Mouse (Mus musculus) heart, postnatal 0 days (tissue): Measurements from ENCODE around the gene Cfap57. TPM values are rescaled to one million over a fixed set of nuclear protein-coding genes. Genes with fewer than 3 reads are reported as not detected.
"Not testable (repeated sequence)": the region's sequence is repeated elsewhere in the genome, so short reads cannot be mapped to it uniquely, and the experiment has no call there.

ENCODE experiments used
- ATAC-seq: fragments of 200-750 bp; cut with Nextera tagmentation; 2 replicates; pipeline ENCODE4 v1.8.0; 2017; ENCODE audit warnings: low read depth, moderate number of reproducible peaks, moderate library complexity; ENCODE audit not compliant: insufficient read depth
- DNase-seq: peaks from one replicate; pipeline ENCODE4 v3.0.0-alpha.2; 2016; ENCODE audit warnings: low spot score
- H3K27ac ChIP-seq: fragments of 300-500 bp; sonication (generic); 2 replicates; pipeline ENCODE4 v1.5.1; 2014; ENCODE audit warnings: low read depth, mild to moderate bottlenecking
- H3K27me3 ChIP-seq: fragments of 300-500 bp; sonication (generic); 2 replicates; pipeline ENCODE4 v1.6.1; 2014; ENCODE audit warnings: low read length, mixed read lengths; ENCODE audit not compliant: control insufficient read depth, insufficient read depth
- H3K36me3 ChIP-seq: fragments of 300-500 bp; sonication (generic); replicated peaks from 2 replicates; pipeline ENCODE4 v1.6.1; 2014; ENCODE audit warnings: low read length, mixed read lengths; ENCODE audit not compliant: control insufficient read depth, insufficient read depth
- H3K4me1 ChIP-seq: fragments of 300-500 bp; sonication (generic); 2 replicates; pipeline ENCODE4 v1.6.1; 2014; ENCODE audit warnings: antibody characterized with exemption; ENCODE audit not compliant: control insufficient read depth, insufficient read depth
- H3K4me2 ChIP-seq: fragments of 300-500 bp; sonication (generic); 2 replicates; pipeline ENCODE4 v1.6.1; 2014; ENCODE audit warnings: low read depth, mild to moderate bottlenecking, low read length, moderate library complexity
- H3K4me3 ChIP-seq: fragments of 300-500 bp; sonication (generic); 2 replicates; pipeline ENCODE4 v1.5.1; 2014; ENCODE audit warnings: low read depth, low read length
- H3K9ac ChIP-seq: fragments of 300-500 bp; sonication (generic); replicated peaks from 2 replicates; pipeline ENCODE4 v1.6.1; 2014; ENCODE audit warnings: low read depth, low read length, mixed read lengths
- H3K9me3 ChIP-seq: fragments of 300-500 bp; sonication (generic); replicated peaks from 2 replicates; pipeline ENCODE4 v1.6.1; 2016; ENCODE audit warnings: low read length; ENCODE audit not compliant: control insufficient read depth
- CTCF ChIP-seq: IDR thresholded peaks from 2 replicates; pipeline ENCODE4 v1.5.1; 2016; ENCODE audit warnings: antibody characterized with exemption, control low read depth, low read depth
- EP300 ChIP-seq: IDR thresholded peaks from 2 replicates; pipeline ENCODE4 v1.6.1; 2016; ENCODE audit warnings: antibody characterized with exemption, low read depth
- WGBS: fragments of 180-500 bp; shearing (Covaris S2); extraction: QIAGEN DNeasy Blood & Tissue Kit; methylation state at CpG from one replicate; pipeline ENCODE4 v1.1.7; 2014; 5-methylcytosine and 5-hydroxymethylcytosine counted together
- polyA plus RNA-seq: library from polyadenylated mRNA; unstranded; fragments of >200 nt; fragmentation: Nextera tagmentation; extraction: Ambion mirVana; gene quantifications from 2 replicates; pipeline ENCODE4 v1.2.1, GENCODE M21; 2015
- total RNA-seq: library from RNA; depleted of rRNA; stranded (reverse); fragments of >200 nt; gene quantifications from 2 replicates; pipeline ENCODE4 v1.2.3, GENCODE M21; 2014; ENCODE audit warnings: low replicate concordance

Cfap57 gene
- total and polyA plus RNA-seq, 2 experiments from 2014 or later = 0.07 TPM; not detected in 1

DNA sequence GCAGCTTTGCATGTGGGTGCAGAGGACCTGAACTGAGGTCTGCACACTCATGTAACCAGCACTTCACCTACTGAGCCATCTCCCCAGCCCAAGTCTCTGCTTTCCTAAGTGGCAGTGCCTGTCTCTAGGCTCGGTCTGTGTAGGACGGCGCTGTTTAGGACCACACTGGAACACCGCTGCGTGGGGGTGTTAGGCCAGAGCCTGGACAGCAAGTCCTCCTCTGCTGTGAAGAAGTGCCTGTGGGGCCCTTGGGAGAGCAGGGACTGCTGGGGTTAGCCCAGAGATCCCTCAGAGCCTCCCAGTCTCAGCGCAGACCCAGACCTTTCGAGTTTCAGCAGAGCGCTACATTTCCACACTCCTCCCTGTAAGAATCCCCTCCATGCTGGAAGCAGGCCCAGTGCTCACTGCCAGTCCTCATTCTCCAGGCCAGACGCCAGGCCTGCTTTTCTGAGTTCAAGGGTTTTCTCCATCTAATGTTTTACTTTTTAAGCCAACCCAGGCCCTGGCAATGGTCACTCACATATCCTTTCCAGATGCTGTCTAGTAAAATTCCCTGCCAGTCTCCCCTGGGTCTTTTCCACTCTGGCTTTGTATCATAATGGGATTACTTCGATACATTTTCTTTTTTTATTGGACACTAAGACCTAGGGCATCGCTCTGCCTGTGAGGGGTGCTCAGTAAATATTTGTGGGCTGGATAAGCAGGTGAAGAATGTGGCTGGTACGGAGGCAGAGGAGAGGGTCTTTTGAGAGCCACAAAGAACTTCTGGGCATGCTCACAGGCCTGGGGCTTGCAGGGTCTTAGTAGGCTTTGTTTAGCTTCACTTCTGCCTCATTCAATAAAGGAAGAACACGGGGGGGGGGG lies 56.3 kb downstream of the Cfap57 start:
- no peak for TF ChIP-seq EP300
- TF ChIP-seq CTCF = no peak
- Histone ChIP-seq H3K4me1 (no peaks in the 10 kb centered on the region), H3K27me3 (no peaks in the 10 kb centered on the region), H3K4me2 (no peak overlapping the region), H3K27ac (no peak overlapping the region), H3K9me3 (0 out of 2 replicates have a peak, but pooled peaks cover 4% of the 10 kb centered on the region), H3K4me3 (no peak overlapping the region), H3K9ac (no peak overlapping the region), H3K36me3 (no peaks in the 10 kb centered on the region)
- WGBS = 64% methylated on average over 13 of the region's 13 CpGs
- ATAC-seq = no peak
- no peak for DNase-seq

- Histone ChIP-seq H3K9me3 (no peaks in the 10 kb centered on the region), H3K36me3 (no peaks in the 10 kb centered on the region), H3K27me3 (no peaks in the 10 kb centered on the region), H3K4me2 (no peak overlapping the region), H3K4me3 (no peak overlapping the region), H3K9ac (no peak overlapping the region), H3K27ac (no peak overlapping the region), H3K4me1 (no peaks in the 10 kb centered on the region)
- WGBS = 59% methylated on average over 3 of the region's 3 CpGs
- no peak for DNase-seq
- no peak for ATAC-seq
- TF ChIP-seq CTCF (no peak), EP300 (no peak)
Measured at GRCm38 (mm10) chr4:118553039-118553649, 67.4 kb downstream of the Cfap57 start.

DNA sequence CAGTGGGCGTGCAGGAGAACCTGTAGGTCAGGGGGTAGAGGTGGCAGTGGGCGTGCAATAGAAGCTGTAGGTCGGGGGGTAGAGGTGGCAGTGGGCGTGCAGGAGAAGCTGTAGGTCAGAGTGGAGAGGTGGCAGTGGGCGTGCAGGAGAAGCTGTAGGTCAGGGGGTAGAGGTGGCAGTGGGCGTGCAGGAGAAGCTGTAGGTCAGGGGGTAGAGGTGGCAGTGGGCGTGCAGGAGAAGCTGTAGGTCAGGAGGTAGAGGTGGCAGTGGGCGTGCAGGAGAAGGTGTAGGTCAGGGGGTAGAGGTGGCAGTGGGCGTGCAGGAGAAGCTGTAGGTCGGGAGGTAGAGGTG lies 72.5 kb downstream of the Cfap57 start:
- not testable (repeated sequence) for H3K4me2 ChIP-seq, H3K4me1 ChIP-seq

DNA sequence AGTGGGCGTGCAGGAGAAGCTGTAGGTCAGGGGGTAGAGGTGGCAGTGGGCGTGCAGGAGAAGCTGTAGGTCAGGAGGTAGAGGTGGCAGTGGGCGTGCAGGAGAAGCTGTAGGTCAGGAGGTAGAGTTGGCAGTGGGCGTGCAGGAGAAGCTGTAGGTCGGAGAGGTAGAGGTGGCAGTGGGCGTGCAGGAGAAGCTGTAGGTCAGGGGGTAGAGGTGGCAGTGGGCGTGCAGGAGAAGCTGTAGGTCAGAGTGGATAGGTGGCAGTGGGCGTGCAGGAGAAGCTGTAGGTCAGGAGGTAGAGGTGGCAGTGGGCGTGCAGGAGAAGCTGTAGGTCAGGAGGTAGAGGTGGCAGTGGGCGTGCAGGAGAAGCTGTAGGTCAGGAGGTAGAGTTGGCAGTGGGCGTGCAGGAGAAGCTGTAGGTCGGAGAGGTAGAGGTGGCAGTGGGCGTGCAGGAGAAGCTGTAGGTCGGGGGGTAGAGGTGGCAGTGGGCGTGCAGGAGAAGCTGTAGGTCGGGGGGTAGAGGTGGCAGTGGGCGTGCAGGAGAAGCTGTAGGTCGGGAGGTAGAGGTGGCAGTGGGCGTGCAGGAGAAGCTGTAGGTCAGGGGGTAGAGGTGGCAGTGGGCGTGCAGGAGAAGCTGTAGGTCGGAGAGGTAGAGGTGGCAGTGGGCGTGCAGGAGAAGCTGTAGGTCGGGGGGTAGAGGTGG lies 73.0 kb downstream of the Cfap57 start:
- DNase-seq, H3K27me3 ChIP-seq, H3K9ac ChIP-seq, H3K9me3 ChIP-seq, ATAC-seq, H3K4me1 ChIP-seq, H3K4me3 ChIP-seq, H3K27ac ChIP-seq, H3K36me3 ChIP-seq, H3K4me2 ChIP-seq: not testable (repeated sequence)
- WGBS = 82% methylated on average over 22 of the region's 23 CpGs

More for the DNA sequence above, 72.5 kb downstream of the Cfap57 start:
- peak; percentile 58 for DNase-seq
- not testable (repeated sequence) for H3K27ac ChIP-seq, H3K9ac ChIP-seq, H3K9me3 ChIP-seq, H3K4me3 ChIP-seq, H3K27me3 ChIP-seq, ATAC-seq, H3K36me3 ChIP-seq
- 80% methylated on average over 10 of the region's 10 CpGs for WGBS

DNA sequence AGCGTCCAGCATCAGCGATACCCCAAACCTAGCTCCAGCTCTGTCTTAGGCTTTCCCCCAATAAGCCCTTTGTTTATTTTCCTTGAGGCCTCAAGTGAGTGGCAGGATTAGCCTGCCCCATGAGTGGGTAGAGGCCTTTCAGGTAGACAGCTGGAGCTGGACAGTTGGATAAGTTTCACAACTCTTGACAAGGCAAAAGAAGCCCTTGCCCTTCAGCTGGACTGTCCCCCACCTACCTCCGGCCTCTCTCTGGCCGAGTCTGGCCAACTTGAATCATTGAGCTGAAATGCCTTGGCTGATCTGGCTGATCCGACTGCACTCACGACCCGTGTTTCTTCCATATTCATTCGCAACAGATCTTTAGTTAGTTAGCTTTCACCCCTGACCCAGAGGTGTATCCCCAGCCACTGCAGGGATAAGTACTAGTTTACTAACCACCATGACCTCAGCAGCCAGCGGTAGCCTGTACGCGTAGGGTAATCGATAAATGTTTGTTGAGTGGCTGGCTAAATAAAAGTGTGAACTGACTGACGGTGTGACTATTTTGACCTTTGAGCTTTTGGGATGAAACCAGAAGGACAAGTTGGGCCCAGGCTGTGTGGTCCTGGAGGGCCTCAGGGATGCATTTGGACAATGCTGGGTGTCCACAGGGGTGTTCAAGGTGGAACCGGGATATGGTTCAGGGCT lies 76.0 kb downstream of the Cfap57 start:
- DNase-seq (no peak), ATAC-seq (no peak)
- peaks cover 5% of the 10 kb centered on the region; the same call in 1 of the 2 replicates for H3K27me3 ChIP-seq
- TF ChIP-seq EP300 (no peak), CTCF (no peak)
- H3K36me3 ChIP-seq = no peaks in the 10 kb centered on the region
- 77% methylated on average over 14 of the region's 14 CpGs for WGBS
- H3K4me1 ChIP-seq = no peaks in the 10 kb centered on the region
- no peak overlapping the region for H3K4me3 ChIP-seq
- no peak overlapping the region for H3K9ac ChIP-seq
- no peak overlapping the region for H3K4me2 ChIP-seq
- H3K9me3 ChIP-seq = no peaks in the 10 kb centered on the region
- H3K27ac ChIP-seq = no peak overlapping the region
